Mouse (Mus musculus) left cerebral cortex, adult 18-20 months (tissue): ENCODE data around the gene Derl3. TPM values are rescaled to one million over a fixed set of nuclear protein-coding genes. Genes with fewer than 3 reads are reported as not detected.

Experiments
- DNase-seq, 2 experiments: peaks; one replicate each; pipeline ENCODE4 v3.0.0; 2021 to 2022; ENCODE audit warnings: low spot score in 2 of 2, mixed read lengths in 1 of 2
- total RNA-seq, 2 experiments: library from RNA; stranded (reverse); gene quantifications; 2 replicates each; pipeline ENCODE4 v1.2.3; 2021

The Derl3 gene
- total RNA-seq, 2 experiments from 2014 or later: 4.0 to 4.9 TPM

DNA sequence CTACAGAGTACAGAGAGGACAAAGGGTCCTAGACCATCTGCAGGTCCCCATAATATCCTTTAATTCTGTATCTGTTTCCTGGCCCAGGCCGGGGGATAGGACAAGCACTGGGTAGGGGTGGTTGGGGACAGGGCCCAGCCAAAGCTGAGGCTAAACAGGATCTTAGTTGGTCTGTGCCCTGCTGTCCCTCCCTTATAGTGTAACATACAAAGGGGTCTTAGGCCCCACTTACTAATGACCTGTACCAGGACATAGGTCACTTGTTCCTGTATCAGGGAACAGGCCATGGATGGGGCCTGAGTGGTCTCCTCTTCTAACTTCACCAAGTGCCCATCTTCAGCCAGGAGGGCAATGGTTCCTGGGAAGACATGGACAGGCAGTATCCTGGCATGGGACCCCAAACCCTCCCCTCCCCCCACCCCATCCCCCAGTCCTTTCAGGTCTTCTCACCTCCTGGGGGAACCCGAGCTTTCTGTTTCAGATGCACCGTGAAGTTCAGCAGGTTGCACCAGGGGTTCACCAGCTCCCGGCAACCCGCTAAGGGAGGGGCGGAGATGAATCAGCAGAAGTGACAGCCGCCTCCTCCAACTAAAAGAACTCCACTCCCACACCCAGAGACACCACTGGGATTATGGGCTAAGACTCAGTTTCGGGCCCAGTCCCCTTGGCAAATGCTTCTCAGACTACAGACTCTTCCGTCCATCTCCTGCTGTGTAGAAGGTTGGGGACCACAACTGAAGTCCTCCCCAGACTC is 46.4 kb downstream of the Derl3 start:
- peak; percentile 34 to 58 for DNase-seq

DNA sequence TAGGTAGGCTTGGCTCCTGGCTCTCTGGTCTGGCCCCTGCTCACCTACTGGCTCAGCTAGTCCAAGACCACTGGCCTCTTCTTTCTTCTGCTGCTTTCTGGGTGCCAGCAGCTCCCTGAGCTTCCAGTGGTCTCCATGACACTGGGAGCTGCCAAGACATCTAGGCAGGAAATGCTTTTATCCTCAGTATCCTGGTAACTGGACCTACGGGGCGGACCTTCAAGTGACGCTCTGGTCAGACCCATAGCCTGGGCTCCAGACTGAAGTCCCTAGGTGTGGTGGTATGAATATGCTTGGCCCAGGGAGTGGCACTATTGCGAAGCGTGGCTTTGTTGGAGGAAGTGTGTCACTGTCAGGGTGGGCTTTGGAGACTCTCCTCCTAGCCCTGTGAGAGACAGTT is 47.3 kb downstream of the Derl3 start, which contains the start of gene Gm867:
TSS of gene Gm867 (minus strand) at position 153 of the 400 bp plus-strand sequence.
- no peak for DNase-seq

DNA sequence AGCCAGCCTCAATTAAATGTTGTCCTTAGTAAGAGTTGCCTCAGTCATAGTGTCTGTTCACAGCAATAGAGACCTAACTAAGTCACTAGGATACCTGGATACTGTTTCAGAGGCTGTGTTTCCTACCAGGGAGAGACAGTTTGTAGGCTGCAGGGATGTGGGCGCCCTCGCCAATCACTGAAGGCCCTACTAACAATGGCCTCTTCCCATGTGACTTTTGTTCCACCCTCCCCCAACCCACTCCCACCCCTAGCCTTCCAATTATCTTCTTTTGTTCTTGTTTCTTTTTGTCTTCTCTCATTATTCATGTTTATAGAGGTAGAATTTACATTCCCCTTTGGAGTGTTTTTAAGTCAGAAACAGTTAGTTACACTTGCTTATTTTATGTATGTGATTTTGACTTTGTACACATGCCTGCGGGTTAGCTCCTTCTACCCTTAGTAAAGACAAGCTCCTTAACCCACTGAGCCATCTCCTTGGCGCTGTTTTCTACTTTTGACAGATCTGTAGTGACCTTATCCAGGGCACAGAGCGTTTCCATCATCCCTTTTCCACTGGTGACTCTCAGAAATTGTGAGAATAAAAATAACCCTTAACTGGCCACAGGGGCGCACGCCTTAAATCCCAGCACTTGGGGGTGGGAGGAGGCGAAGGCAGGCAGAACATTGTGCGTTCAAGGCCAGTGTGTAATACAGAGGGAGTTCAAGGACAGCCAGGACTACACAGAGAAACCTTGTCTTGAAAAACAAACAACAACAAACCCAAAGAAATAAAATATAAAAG is 48.0 kb downstream of the Derl3 start:
- no peak for DNase-seq

DNA sequence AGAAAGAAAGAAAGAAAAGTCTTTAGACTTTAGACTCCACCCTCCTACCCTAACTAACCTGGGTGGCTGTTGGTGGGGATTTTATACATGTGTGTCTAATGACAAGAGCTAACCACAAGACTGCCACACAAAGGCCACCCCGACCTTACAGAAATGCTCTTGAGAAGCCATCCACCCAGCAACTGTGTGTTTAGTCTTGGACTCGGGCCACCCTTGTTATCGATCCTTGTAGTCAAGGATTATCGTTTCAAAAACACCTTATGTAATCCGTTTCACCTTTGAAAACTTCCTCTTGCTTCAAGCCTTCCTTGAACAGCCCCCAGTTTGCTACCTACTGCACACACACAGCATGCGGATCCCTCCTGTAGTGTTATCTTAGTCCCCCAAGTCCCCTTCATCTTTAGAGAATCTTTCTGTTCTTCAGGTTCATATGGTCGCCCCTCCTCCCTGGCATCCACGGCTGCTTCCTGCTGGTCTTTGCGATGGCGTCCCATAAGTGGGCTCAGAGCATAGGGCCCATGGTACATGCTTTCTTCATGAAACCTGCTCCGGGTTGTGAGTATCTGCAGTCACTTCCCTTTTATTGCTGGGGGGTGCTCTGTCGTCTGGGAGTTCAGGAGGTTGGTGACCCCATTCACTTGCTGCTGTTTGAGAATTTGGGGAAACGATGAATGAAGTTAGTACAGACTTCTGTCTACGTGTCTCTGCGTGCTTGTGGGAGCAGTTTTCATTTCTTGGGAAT is 49.7 kb downstream of the Derl3 start, which contains the start of gene Vpreb3:
TSS of gene Vpreb3 (plus strand) at position 322 of the 742 bp plus-strand sequence.
- no peak for DNase-seq

DNA sequence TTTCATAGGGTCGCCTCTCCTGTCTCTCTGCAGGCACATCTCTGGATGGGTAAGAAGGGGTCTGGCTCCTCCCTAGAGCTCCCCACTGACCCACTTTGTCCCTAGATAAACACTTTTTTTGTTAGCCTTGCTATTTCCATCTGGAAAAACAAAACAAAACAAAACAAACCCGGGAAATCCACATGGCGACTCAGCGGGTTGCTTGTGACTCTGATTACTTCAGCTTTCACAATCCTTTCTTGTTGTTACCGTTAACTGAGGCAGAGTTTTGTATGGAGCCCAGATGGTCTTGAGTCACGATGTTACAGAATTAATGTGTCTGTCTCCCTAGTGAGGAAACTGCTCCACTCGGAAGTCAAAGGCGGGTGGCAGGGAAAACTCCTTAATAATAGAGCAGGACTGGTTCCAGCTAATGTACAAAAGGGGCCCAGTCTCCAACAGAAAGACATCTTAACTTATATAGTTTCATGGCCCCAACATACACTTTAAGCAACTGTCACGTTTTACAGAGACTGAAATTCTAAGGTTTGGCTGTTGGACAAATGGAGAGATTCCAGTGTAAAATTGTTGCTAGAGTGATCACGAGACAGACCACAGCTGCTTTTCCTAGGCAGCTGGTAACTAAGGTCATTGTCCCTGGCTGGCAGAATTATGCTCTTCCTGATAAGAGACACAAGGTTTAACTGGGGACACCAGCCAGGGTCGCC is 51.0 kb downstream of the Derl3 start:
- no peak for DNase-seq

DNA sequence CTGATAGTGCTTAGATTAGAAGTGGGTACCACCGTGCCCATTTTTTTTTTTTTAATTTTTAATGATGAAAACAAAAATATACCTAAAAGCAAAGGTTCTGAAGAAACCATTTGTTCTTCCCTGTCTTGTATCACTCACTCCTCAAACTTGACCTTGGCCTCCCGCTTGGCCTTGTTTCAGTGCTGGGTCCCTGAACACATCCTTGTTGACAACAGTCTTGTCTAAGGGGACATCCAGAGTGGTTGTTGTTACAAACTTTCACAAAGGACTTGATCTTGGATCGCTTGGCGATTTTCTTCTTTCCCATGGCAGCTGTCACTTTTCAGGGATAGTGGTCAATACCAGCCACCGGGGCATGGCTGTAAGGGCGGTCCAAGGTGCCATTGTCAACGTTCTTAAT is 52.0 kb downstream of the Derl3 start:
- DNase-seq: no peak

Other genes with a start within 250 kb of the Derl3 start
- gene Susd2, start 249.4 kb upstream of the Derl3 start, total RNA-seq: 1 to 10 TPM; 8.8 to 9.0 TPM
- gene Cabin1, start 129.1 kb upstream of the Derl3 start, total RNA-seq: 10 to 100 TPM; 62.9 to 63.0 TPM
- gene Ddt, start 120.0 kb upstream of the Derl3 start, total RNA-seq: 10 to 100 TPM; 53.6 to 54.5 TPM
- not detected for gene Gm20441, start 112.5 kb upstream of the Derl3 start, total RNA-seq
- 1 to 10 TPM; 2.5 to 2.6 TPM for gene Gstt3, start 112.0 kb upstream of the Derl3 start, total RNA-seq
- gene Gstt1, start 94.8 kb upstream of the Derl3 start, total RNA-seq: 10 to 100 TPM; 14.2 to 16.5 TPM
- not detected for gene Gstt4, start 70.9 kb upstream of the Derl3 start, total RNA-seq
- gene Gstt2, start 56.0 kb upstream of the Derl3 start, total RNA-seq: 1 to 10 TPM; 4.3 to 5.0 TPM
- gene Mif, start 33.2 kb upstream of the Derl3 start, total RNA-seq: 100 to 1,000 TPM; 526 to 535 TPM
- gene Smarcb1, start 28.2 kb downstream of the Derl3 start, total RNA-seq: 10 to 100 TPM; 74.5 to 79.4 TPM
- gene Chchd10, start 39.7 kb downstream of the Derl3 start, total RNA-seq: 100 to 1,000 TPM; 416 to 479 TPM
- 1 to 10 TPM; 2.8 to 3.0 TPM for gene Mmp11, start 43.1 kb downstream of the Derl3 start, total RNA-seq
- not detected for gene Gm867, start 47.3 kb downstream of the Derl3 start, total RNA-seq
- gene Vpreb3, start 49.6 kb downstream of the Derl3 start, total RNA-seq: not detected
- gene Gm5134, start 61.1 kb downstream of the Derl3 start, total RNA-seq: not detected
- 10 to 100 TPM; 15.4 to 17.5 TPM for gene Zfp280b, start 139.2 kb downstream of the Derl3 start, total RNA-seq
- not detected for gene Slc5a4b, start 217.5 kb downstream of the Derl3 start, total RNA-seq